Mouse (Mus musculus): Measurements from ENCODE around the gene Prkce.

GRCm38 (mm10) chr17:86214285-86214684, 46.7 kb downstream of the Prkce start:
- TF ChIP-seq CTCF (IDR thresholded peaks at IDR 0.05; ENCODE audit: low read depth), result no peak
- TF ChIP-seq EP300 (IDR thresholded peaks at IDR 0.05; ENCODE audit: low read depth), result no peak
